Mouse (Mus musculus) 416B (cell line): Measurements from ENCODE around the gene Pate2.
A peak's percentile ranks its signal among the peaks of the same experiment; 100 is the strongest.

Experiments
- DNase-seq: peaks from one replicate; pipeline ENCODE4 v3.0.0; 2011; ENCODE audit warnings: low read depth

Pate2 gene

DNA sequence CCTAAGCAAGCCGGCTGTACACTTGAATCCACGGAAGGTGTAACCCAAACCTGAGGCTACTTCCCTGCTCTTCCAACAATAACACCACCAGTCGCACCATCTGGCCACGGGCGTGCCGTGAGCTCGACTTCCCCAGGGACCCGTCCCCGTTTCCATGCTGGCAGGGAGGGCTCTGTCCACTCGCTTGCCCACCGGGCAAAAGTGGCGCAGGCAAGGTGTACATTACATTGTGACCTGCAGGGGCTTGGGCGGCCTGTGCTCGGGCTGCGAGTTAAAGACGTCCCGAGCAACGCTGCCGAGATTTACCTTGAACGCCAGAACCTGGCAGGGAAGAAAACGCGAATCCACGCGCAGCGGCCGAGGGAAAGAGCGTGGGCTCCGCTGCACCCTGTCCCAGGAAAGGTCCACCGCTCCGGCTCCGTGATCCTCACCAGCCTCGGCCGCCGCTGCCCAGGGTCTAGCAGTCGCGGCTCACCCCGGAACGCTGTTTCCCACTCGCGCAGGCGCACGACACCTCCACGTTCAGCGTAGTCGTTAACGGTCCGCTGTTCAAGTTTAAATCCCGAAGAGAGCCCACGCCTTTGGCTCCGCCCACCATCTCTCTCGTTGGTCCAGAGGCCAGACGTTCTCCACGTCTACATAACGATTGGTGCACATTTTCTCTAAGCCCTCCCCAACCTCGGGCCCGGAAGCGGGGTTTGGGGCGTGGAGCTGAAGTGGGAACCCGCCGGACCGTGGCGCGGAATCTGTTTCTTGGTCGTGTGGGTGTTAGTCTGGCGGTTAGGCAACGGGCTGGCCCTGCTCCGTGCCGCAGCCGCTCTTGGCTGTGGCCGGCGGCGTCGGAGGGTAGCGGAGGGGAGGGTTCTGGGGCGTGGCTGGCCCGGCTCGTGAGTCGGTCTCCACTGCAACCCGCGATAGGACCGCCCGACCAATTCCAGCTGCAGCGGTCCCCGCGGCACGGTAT lies at the start of gene Pate2, which contains the start of gene Hyls1:
Gene Pate2, plus strand, starts transcription at position 714 of the 964 bp plus-strand sequence.
Gene Hyls1, minus strand, starts transcription at position 828 of the 964 bp plus-strand sequence.
- peak; percentile 97 for DNase-seq

- DNase-seq = no peak
These were observed 49.3 kb upstream of the Pate2 start for GRCm38 (mm10) chr9:35520631-35521348.

DNA sequence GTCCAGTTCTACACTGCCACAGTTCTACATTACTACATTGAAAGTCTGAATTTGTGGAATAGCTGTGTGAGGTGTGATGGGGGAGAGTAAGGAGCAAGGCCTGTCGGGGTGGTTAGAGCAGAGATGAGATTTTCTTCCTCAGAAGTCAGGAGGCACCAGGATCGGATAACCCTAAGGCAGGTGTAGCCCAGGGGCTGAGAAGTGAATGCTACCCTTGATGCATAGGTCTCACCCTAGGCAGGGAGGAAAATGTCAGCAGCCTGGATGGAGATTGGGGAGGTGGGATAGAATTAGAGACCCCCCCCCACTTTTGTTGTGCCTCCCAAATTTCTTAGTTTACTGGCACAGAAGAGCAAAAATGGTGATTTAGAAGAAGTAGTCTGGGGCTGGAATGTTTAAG lies 47.8 kb upstream of the Pate2 start:
- no peak for DNase-seq

- DNase-seq = no peak
These were observed 47.1 kb upstream of the Pate2 start for GRCm38 (mm10) chr9:35522821-35523515.

- no peak for DNase-seq
These were observed 46.5 kb upstream of the Pate2 start for GRCm38 (mm10) chr9:35523541-35523940.

GRCm38 (mm10) chr9:35523941-35524411 lies 46.1 kb upstream of the Pate2 start:
- DNase-seq = peak; percentile 65

DNA sequence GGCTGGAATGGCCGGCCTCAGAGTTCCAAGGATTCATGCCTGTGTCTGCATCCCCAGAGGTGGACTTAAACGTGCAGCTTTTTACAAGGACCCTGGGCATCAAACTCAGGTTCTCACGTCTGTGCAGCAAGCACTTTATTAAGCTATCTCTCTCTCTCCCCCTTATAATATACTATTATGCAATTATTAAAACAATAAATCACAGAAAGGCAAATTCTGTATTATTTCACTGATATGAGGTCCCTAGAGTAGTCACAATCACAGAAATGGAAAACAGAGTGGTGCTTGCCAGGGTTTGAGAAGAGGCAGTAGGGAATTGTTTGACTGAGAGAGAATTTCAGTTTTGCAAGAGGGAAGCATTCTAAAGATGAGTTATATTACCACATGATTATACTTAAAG lies 40.9 kb upstream of the Pate2 start:
- no peak for DNase-seq

DNA sequence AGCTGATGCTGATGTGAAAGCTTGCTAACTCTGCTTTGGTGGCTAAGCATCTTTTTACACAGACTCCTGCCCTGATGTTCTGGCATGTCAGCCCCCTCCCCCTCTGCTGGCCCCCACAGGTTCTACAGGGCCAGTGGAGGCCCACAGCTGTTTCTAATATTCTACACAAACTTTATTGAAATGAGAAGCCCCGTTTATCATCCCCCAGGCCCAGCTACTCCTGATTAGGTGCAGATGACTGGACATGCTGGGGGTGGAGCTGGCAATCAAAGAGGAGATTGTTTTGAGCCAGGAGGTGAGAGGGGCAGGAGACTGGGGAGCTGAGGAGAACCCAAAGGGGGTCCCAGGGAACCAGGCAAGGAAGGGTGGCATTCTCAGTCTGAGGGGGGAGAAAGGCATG lies 40.3 kb upstream of the Pate2 start:
- no peak for DNase-seq

DNA sequence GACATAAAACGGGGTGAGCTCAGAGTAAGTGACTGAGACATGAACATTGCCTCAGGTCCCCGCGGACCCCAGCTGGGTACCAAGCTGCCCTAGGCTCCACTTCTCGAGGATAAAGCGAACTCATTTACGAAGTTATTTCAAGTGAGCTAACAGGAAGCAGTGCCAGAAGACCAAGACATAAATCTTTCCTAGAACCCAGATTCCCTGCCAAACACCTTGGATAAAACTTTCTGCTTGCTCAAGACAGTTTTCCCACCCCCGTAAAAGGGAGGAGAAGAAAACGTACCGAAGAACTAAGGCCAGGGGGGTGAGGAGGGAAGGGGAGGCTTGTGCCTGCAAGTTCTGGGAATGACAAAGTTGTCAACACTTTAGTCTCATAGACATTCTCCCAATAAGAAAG lies 36.8 kb upstream of the Pate2 start:
- no peak for DNase-seq

DNA sequence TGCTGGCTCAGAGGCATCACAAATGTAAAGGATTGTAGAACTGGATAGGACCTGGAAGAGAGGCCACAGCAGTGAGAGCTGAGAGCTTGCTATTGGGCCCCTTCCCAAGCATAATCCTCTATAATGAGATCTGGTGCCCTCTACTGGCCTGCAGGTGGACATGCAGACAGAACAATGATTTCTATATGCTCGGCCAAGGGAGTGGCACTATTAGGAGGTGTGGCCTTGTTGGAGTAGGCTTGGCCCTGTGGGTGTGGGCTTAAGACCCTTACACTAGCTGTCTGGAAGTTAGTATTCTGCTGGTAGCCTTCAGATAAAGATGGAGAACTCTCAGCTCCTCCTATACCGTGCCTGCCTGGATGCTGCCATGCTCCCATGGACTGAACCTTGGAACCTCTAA lies 35.0 kb upstream of the Pate2 start:
- DNase-seq = peak; percentile 57

DNA sequence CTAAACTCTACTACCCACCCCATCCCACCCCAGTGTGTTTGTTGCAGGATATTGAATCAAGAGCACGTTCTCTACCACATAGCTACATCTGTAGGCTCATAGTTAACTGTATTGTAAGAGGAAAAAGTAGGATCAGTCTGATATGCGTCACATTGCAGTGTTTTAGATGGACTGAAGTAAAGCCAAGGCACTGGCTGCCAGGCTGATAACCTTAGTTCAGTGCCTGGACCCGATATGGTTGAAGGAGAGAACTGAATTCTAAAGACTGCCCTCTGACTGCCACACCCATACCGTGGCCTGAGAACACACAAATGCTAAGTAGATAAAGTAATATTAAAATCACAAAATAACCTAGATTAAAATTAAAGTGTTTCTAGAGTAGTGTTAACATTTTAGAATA lies 34.2 kb upstream of the Pate2 start:
- no peak for DNase-seq

- DNase-seq = no peak
These were observed 30.9 kb upstream of the Pate2 start for GRCm38 (mm10) chr9:35539001-35539750.

DNA sequence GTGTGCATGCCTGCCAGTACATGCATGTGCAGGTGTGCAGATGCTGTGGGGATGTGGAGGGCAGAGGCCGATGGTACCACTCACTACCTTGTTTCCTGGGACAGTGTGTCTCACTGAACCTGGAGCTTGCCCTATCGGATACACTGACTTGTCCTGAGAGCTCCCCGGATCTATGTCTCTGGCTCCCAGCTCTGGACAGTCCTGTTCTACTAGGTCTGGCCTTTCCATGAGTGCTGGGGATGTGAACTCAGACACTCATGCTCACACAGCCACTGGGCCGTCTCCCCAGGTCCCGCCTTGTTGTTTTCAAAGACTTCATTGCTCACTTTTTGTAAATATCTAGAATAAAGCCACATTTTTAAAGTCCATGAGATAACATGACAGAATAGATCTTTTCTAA lies 29.1 kb upstream of the Pate2 start:
- no peak for DNase-seq

GRCm38 (mm10) chr9:35541488-35541887 lies 28.6 kb upstream of the Pate2 start:
- peak; percentile 79 for DNase-seq

- DNase-seq = no peak
These were observed 28.1 kb upstream of the Pate2 start for GRCm38 (mm10) chr9:35541941-35542340.

- no peak for DNase-seq
These were observed 26.8 kb upstream of the Pate2 start for GRCm38 (mm10) chr9:35543099-35543860.

GRCm38 (mm10) chr9:35544666-35545065 lies 25.4 kb upstream of the Pate2 start:
- DNase-seq = no peak

DNA sequence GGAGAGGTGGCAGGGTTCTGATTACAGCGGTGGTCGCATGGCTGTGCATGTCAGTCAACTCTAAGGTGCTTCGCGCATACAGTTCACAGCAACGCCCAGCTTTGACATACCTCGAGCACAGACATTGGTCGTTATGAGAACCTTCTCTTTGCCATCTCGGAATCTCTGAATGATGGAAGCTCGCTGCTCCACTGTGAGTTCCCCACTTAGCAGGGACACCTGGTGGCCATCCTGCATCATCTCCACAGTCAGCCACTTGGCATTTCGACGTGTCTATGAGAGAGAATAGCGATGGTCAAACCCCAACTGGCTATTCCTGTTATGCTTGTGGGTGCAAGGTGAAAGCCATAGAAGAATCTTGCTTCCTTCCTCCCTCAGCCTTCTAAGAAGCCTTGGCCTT lies 24.4 kb upstream of the Pate2 start:
- no peak for DNase-seq

- peak; percentile 69 for DNase-seq
These were observed 23.3 kb upstream of the Pate2 start for GRCm38 (mm10) chr9:35546745-35547144.

DNA sequence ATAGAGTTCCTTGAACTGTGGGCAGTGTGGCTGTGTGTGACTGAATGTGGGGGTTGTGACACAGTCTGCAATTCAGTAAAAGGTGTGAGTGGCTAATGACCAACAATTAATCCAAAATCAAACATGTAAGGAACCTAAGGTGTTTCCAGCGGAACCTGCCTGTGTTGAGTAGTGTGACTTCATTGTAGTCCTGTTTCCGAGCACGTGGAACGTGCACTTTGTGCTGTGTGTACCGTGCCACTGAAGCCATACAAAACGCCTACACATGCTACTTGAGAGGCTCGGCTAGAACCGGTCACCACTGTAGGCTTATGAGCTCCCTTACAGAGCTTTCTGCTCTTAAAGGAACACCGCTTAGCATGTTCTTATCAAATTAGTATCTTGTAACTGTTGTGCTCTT lies 21.6 kb upstream of the Pate2 start:
- no peak for DNase-seq
